Mouse (Mus musculus) liver, embryonic 18 days (tissue): ENCODE data around the gene Gm6526. TPM values are rescaled to one million over a fixed set of nuclear protein-coding genes. Genes with fewer than 3 reads are reported as not detected.

Source experiments
- polyA plus RNA-seq: library from polyadenylated mRNA; depleted of rRNA; stranded (reverse); fragments of >200 nt; gene quantifications from 2 replicates; pipeline ENCODE4 v1.2.3, GENCODE M21; 2012; rRNA removed

Gm6526 gene
- polyA plus RNA-seq: not detected in 2 replicates

GRCm38 (mm10) chr14:43747566-43747965, at the start of gene Gm6526:
Gene Gm6526, plus strand, starts transcription at chr14:43747866.

GRCm38 (mm10) chr14:43727385-43727784, 20.3 kb upstream of the Gm6526 start, which contains the start of gene Gm16506:
Gene Gm16506, minus strand, starts transcription at chr14:43727485.

DNA sequence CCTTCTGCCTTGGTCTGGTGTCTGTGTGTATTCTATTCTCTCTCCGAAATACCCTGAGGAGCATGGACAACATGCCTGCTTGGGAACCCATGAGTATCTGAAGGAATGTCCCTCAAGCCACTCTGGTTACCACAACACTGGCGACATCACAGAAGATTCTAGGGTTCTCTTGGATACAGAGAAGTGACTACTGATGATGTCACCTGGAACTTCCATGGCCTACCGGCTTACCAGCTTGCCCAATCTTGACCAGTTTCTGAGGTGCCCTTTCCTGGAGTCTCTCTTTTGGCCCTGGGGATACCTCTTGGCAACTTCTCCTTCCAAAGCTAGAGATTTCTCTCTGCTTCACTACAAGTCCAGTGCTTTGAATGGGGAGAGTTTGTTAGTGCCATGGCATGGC, 37.0 kb downstream of the Gm6526 start, which contains the start of gene Gm8180:
Gm8180 (minus strand) TSS at position 101 of the 400 bp plus-strand sequence.

Other genes with a start within 250 kb of the Gm6526 start
- gene Gm5799, start 204.3 kb upstream of the Gm6526 start, polyA plus RNA-seq: not detected in 2 replicates
- gene Gm17654, start 168.7 kb upstream of the Gm6526 start, polyA plus RNA-seq: not detected in 2 replicates
- gene Gm10375, start 139.9 kb upstream of the Gm6526 start, polyA plus RNA-seq: not detected in 2 replicates
- not detected in 2 replicates for gene Gm8165, start 70.7 kb upstream of the Gm6526 start, polyA plus RNA-seq
- gene Gm7324, start 50.0 kb upstream of the Gm6526 start, polyA plus RNA-seq: 0.17 and 0.26 TPM in 2 replicates
- gene Gm16506, start 20.4 kb upstream of the Gm6526 start, polyA plus RNA-seq: not detected in 2 replicates
- not detected in 2 replicates for gene Gm8180, start 36.9 kb downstream of the Gm6526 start, polyA plus RNA-seq
- gene Ear1, start 127.7 kb downstream of the Gm6526 start, polyA plus RNA-seq: 36.8 and 54.4 TPM in 2 replicates
- gene Ear10, start 175.7 kb downstream of the Gm6526 start, polyA plus RNA-seq: not detected in 2 replicates
- 7.9 and 13.7 TPM in 2 replicates for gene Gm8113, start 177.5 kb downstream of the Gm6526 start, polyA plus RNA-seq
- gene Ang5, start 209.2 kb downstream of the Gm6526 start, polyA plus RNA-seq: not detected in 2 replicates